Mouse (Mus musculus) erythroblast, adult 5-6 weeks (primary cell): ENCODE measurements around the gene Rims3. TPM values are rescaled to one million over a fixed set of nuclear protein-coding genes. Genes with fewer than 3 reads are reported as not detected.

ENCODE experiments used
- ATAC-seq: replicated peaks from 2 replicates; pipeline ENCODE4 v1.8.0; 2016; ENCODE audit warnings: moderate number of reproducible peaks, mild to moderate bottlenecking, moderate TSS enrichment, inconsistent platforms; ENCODE audit not compliant: poor library complexity, low FRiP score, severe bottlenecking
- total RNA-seq, 2 experiments: library from RNA; stranded (forward) in 1 of 2; stranded (reverse) in 1 of 2; fragments of 150-400 nt in 1 of 2; fragments of 200-764, 138-1000 nt in 1 of 2; gene quantifications; 2 replicates each; pipeline versions ENCODE4 v1.2.3 to v1.2.4; 2015 to 2017; ENCODE audit warnings: low replicate concordance in 2 of 2

Rims3 gene
- total RNA-seq, 2 experiments from 2014 or later, result 0.43 to 1.2 TPM

GRCm38 (mm10) chr4:120890754-120891440 is 36.3 kb downstream of the Rims3 start:
- no peak for ATAC-seq

- ATAC-seq, result no peak
Observed at GRCm38 (mm10) chr4:120891960-120892359, 37.3 kb downstream of the Rims3 start.

- no peak for ATAC-seq
Observed at GRCm38 (mm10) chr4:120892516-120892915, 37.9 kb downstream of the Rims3 start.

GRCm38 (mm10) chr4:120893656-120894401 is 39.2 kb downstream of the Rims3 start:
- no peak for ATAC-seq

- no peak for ATAC-seq
Observed at GRCm38 (mm10) chr4:120894584-120894983, 40.0 kb downstream of the Rims3 start.

GRCm38 (mm10) chr4:120895226-120895625 is 40.6 kb downstream of the Rims3 start:
- ATAC-seq, result no peak

- ATAC-seq, result no peak
Observed at GRCm38 (mm10) chr4:120895810-120896584, 41.4 kb downstream of the Rims3 start.

- ATAC-seq, result no peak
Observed at GRCm38 (mm10) chr4:120904533-120904932, 49.9 kb downstream of the Rims3 start.

- ATAC-seq, result no peak
Observed at GRCm38 (mm10) chr4:120905644-120906043, 51.0 kb downstream of the Rims3 start.

- ATAC-seq, result no peak
Observed at GRCm38 (mm10) chr4:120909558-120910150, 55.0 kb downstream of the Rims3 start.

- ATAC-seq, result no peak
Observed at GRCm38 (mm10) chr4:120911086-120911485, 56.5 kb downstream of the Rims3 start.

GRCm38 (mm10) chr4:120912866-120913265 is 58.2 kb downstream of the Rims3 start:
- no peak for ATAC-seq

- no peak for ATAC-seq
Observed at GRCm38 (mm10) chr4:120913443-120913842, 58.8 kb downstream of the Rims3 start.

- ATAC-seq, result no peak
Observed at GRCm38 (mm10) chr4:120913861-120914260, 59.2 kb downstream of the Rims3 start.

GRCm38 (mm10) chr4:120914501-120914900 is 59.9 kb downstream of the Rims3 start:
- no peak for ATAC-seq

- no peak for ATAC-seq
Observed at GRCm38 (mm10) chr4:120921461-120921860, 66.8 kb downstream of the Rims3 start.

GRCm38 (mm10) chr4:120924554-120925299 is 70.1 kb downstream of the Rims3 start, which contains the start of gene Exo5:
Gene Exo5 (minus strand): TSS chr4:120925017.
- ATAC-seq, result peak; percentile 97

- ATAC-seq, result peak; percentile 54; the same call in 1 of the 2 replicates
Observed at GRCm38 (mm10) chr4:120925386-120925785, 70.8 kb downstream of the Rims3 start.

- no peak for ATAC-seq
Observed at GRCm38 (mm10) chr4:120928686-120929085, 74.1 kb downstream of the Rims3 start.
